Mouse (Mus musculus) gastrocnemius, adult 18-20 months (tissue): Measurements from ENCODE around the gene Kat6b. TPM values are rescaled to one million over a fixed set of nuclear protein-coding genes. Genes with fewer than 3 reads are reported as not detected.

Source experiments
- DNase-seq: peaks from one replicate; pipeline ENCODE4 v3.0.0; 2021; ENCODE audit warnings: low spot score
- total RNA-seq, 2 experiments: library from RNA; stranded (reverse); gene quantifications; 2 replicates each; pipeline ENCODE4 v1.2.3; 2021

Gene Kat6b
- total RNA-seq, 2 experiments from 2014 or later = 20.4 to 22.4 TPM

GRCm38 (mm10) chr14:21522312-21522978 is 41.2 kb downstream of the Kat6b start:
- no peak for DNase-seq

- no peak for DNase-seq
Observed at GRCm38 (mm10) chr14:21523234-21523633, 42.0 kb downstream of the Kat6b start.

- DNase-seq = peak; percentile 32
Observed at GRCm38 (mm10) chr14:21523851-21524441, 42.7 kb downstream of the Kat6b start.

GRCm38 (mm10) chr14:21525674-21526073 is 44.4 kb downstream of the Kat6b start:
- no peak for DNase-seq

- no peak for DNase-seq
Observed at GRCm38 (mm10) chr14:21533566-21533965, 52.3 kb downstream of the Kat6b start.

- DNase-seq = no peak
Observed at GRCm38 (mm10) chr14:21534066-21534465, 52.8 kb downstream of the Kat6b start.

- DNase-seq = no peak
Observed at GRCm38 (mm10) chr14:21534542-21535272, 53.5 kb downstream of the Kat6b start.

GRCm38 (mm10) chr14:21536485-21537181 is 55.4 kb downstream of the Kat6b start:
- no peak for DNase-seq

GRCm38 (mm10) chr14:21537838-21538237 is 56.6 kb downstream of the Kat6b start:
- no peak for DNase-seq

GRCm38 (mm10) chr14:21539731-21540130 is 58.5 kb downstream of the Kat6b start:
- DNase-seq = no peak

GRCm38 (mm10) chr14:21540361-21540760 is 59.1 kb downstream of the Kat6b start:
- DNase-seq = no peak

- peak; percentile 58 for DNase-seq
Observed at GRCm38 (mm10) chr14:21545529-21545928, 64.3 kb downstream of the Kat6b start.

- DNase-seq = no peak
Observed at GRCm38 (mm10) chr14:21546351-21546750, 65.1 kb downstream of the Kat6b start.

GRCm38 (mm10) chr14:21547297-21547696 is 66.1 kb downstream of the Kat6b start:
- no peak for DNase-seq

- no peak for DNase-seq
Observed at GRCm38 (mm10) chr14:21547965-21548364, 66.7 kb downstream of the Kat6b start.

GRCm38 (mm10) chr14:21548952-21549607 is 67.8 kb downstream of the Kat6b start:
- no peak for DNase-seq

- DNase-seq = no peak
Observed at GRCm38 (mm10) chr14:21549608-21550115, 68.4 kb downstream of the Kat6b start.

- DNase-seq = no peak
Observed at GRCm38 (mm10) chr14:21550576-21550975, 69.3 kb downstream of the Kat6b start.

- no peak for DNase-seq
Observed at GRCm38 (mm10) chr14:21551655-21552054, 70.4 kb downstream of the Kat6b start.

GRCm38 (mm10) chr14:21552958-21553357 is 71.7 kb downstream of the Kat6b start:
- DNase-seq = no peak

GRCm38 (mm10) chr14:21554046-21554445 is 72.8 kb downstream of the Kat6b start:
- DNase-seq = no peak
